Mouse (Mus musculus): ENCODE measurements around the gene Tmem234.
A peak's percentile ranks its signal among the peaks of the same experiment; 100 is the strongest.
"Not testable (repeated sequence)": the region's sequence is repeated elsewhere in the genome, so short reads cannot be mapped to it uniquely, and the experiment has no call there.

Gene Tmem234

DNA sequence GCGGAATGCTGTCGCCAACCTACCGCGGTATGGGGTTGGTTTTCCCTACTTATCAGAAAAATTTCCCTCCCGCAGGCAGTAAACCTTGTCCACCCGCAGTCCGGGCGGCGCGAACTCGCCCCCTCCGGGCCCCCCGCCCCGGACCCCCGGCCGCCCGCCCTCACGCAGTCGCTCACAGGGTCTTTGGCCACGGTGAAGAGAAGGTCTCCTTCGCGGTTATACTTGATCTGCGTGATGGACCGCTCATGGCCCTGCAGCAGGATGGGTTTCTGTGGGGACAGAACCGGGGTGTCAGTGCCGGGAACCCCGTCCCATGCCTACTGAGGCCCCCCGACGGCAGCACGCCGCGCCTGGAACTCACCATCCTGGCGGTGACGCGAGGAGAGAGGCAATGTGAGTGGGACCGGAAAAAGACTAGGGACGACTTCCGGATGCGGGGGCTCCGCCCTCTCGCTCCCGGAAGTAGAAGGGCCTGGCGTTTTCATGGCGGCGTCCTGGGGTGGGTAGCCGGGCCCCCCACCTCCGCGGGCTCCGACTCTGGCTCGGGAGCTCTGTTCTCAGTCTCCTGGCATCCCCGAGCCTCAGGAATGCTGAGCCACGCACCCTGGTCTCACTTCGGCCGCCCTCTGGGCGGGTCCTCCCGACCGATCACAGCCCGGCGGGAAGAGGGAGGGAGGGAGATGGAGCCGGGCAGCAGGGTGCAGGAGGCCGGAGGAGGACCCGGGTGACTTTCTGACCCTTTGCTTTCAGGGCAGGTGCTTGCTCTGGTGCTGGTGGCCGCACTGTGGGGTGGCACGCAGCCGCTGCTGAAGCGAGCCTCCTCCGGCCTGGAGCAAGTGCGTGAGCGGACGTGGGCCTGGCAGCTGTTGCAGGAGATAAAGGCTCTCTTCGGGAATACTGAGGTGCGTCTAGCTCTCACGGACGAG, at the start of gene Tmem234, which contains the start of gene Eif3i:
Tmem234 (plus strand) TSS at position 436 of the 926 bp plus-strand sequence.
Eif3i (minus strand) TSS at position 416 of the 926 bp plus-strand sequence.
- DNase-seq (ENCODE audit: low spot score): peak; percentile 92

DNA sequence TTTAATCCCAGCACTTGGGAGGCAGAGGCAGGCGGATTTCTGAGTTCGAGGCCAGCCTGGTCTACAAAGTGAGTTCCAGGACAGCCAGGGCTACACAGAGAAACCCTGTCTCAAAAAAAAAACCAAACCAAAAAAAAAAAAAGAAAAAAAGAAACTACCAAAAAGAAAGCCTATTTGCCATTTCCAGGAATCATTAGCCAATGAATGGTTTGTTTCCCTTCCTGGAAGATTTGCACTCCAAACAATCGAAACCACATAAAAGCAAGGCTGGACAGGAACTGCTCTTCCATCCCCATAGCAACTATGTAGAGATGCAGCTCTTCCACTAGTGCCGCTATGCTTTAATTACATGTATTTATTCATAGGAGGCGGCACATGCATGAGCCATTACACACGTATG, 46.0 kb upstream of the Tmem234 start:
- not testable (repeated sequence) for DNase-seq (ENCODE audit: low spot score)

DNA sequence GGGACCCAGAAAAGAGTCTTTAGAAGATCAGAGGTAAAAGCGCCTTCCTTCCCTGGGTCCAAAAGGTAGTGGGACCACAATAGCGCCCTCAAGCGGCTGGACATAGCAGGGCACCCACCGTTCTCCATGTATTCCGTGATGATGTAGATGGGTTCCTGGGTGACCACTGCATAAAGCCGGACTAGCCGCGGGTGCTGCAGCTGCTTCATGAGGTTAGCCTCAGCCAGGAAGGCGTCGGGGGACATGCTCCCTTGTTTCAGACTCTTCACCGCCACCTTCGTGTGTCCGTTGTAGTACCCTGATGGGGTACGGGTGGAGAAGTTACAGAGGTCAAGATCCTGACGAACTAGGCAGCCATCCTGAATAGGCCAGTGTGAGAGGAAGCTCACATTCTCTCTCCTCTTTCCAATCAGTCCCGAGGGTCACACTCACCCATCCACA, 45.0 kb upstream of the Tmem234 start:
- peak; percentile 82 for DNase-seq (ENCODE audit: low spot score)

DNA sequence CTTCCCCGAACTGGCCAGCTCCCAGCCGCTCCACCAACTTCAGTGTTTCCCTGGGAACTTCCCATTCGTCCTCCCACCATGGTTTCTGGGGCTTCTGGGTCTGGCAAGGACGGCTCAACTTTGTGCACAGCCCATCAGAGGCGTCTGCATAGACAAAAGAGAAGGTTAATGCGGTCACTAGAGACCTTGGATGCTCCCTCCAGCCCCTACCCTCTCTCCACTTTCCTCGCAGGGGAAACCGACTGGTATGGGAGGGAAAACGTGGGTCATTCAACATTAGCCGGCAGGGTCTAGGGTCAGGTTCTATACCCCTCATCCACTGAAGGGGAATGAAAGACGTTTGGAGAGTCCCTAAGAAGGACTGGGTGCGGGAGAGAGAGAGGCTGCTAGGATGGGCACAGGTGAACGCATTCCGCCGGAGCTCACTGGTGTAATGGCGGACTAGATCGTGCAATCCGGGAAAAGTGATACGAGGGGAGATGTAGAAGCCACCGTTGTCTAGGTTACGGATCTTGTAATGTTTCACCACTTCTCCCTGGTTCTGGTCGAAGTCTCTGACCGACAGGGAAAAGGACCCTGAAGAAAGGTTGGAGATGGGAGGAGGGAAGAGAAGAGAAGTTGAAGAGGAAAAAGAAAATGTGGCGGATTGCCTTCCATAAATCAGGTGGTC, 44.5 kb upstream of the Tmem234 start:
- no peak for DNase-seq (ENCODE audit: low spot score)

DNA sequence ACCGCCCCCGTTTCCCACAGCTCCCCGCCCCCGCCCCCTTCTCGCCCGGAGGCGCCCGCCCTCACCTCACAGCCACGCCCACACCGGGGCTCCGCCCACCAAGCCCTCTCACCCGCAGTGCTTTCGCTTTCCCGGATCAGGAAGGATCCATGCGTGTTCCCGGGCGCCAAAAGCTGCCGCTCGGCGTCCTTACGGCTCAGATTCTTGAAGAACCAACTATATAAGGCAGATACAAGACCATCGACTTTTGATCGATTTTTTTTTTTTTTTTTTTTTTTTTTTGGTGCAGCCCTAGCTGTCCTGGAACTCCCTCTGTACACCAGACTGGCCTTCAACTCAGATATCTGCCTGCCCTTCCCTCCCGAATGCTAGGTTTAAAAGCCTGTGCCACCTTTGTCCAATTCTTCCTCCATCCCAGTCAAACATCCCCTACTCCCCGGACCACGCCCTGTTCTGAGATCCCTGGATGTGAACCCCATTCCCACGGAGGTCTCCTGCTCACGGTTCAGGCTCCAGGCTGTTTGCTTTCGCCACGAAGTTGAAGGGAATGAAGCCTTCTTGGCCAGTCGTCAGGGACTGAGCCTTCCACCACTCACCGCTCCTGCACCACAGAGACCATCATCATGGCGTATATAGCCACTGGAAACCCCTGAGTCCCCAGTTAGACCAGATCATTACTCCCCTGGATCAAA, 43.8 kb upstream of the Tmem234 start:
- peak; percentile 96 for DNase-seq (ENCODE audit: low spot score)

DNA sequence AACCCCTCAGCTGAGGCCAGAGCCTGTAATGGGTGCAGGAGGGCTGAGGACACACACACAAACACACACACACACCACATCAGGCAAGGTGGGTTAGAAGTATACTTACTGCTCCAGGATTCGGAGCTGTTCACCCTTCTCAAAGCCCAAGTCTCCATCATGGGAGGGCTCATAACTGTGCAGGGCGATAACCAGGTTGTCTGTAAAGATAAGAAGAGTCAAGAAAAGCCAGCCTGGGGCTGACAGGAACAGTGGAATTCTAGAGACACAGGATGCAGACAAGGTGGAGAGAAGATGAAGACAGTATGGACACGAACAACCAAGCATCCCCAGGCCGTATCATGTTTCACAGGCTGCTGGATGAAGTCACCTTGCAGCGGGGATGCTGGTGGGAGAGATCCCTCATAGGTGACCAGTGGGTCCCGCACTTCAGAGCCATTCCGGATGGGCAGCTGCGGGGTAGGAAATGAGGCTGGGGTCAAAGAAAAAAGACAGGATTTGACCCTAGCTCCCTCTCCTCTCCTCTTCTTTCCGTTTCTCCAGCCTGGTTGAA, 43.1 kb upstream of the Tmem234 start:
- no peak for DNase-seq (ENCODE audit: low spot score)

DNA sequence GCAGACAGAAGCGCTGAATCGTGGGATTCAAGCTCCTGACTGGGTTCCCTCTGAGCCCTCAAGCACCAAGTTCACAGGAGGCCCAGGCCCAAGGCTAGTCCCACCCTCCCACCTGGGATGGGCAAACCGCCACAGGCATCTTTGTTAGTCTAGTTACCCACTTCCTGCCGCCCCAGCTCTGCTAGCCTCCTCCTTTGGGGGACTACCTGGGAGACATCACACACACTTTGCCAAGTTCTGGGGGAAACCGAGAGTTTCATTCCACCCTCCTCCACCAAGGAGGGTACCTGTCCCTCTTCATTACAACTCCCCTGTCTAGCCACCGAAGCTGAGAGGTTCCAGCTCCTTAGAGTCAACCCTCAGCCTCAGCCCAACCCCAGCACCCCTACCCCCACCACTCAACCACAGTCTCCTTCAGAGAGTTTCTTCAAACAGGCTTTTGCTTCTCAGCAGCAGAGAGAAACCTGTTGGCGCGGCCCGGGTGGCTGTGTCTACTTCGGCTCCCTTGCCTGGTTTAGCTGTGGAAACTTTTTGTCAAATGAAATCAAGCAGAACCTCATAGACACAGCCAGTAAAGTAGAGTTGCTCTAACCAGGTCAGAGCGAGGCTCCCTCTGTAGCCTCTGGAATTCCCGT, 42.0 kb upstream of the Tmem234 start:
- DNase-seq (ENCODE audit: low spot score): no peak

DNA sequence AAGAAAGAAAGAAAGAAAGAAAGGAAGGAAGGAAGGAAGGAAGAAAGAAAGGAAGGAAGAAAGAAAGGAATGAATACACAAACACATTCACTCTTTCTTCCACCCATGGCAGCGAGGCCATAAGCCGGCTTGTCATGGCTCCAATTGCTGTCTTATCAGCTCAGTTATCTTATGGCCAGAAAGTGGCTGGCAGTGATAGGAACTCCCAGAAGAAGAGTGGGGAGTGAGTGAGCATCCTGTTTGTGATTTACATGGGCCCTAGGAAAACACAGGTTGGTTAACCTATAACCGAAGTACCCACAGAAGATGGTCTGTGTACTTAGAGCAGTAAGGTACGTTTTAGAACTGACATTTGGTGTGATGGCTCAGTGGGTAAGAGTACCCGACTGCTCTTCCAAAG, 39.3 kb upstream of the Tmem234 start:
- DNase-seq (ENCODE audit: low spot score): no peak

DNA sequence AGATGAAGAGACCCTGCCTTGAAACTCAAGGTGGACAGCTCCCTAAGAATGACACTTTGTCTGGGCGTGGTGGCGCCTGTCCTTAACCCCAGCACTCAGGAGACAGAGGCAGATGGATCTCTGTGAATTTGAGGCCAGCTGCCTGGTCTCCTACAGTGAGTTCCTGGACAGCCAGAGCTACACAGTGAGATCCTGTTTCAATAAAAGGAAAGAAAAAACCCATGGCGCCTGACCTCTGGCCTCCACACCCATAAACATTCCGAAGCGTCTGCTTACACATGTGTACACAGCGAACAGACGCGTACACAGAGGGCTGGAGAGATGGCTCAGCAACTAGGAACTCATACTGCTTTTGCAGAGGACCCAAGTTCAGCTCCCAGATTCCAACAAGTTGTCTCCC, 36.8 kb upstream of the Tmem234 start:
- peak; percentile 77 for DNase-seq (ENCODE audit: low spot score)

DNA sequence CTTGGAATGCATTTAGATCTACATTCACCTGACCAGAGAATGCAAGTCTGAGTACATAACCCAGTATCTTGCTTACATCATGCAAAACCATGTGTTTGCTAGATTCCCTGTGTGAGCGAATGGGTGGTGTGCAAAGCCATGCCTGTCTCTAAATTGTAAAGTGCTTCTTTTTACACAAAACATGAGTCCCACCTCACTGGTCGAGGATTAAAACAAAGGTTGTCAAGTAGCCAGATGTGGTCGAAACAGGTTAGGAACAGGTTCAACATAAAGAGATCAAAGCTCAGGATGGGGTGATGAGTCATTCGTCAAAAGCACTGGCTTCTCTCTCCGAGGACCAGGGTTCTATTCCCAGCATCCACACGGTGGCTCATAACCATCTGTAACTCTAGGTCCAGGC, 35.3 kb upstream of the Tmem234 start:
- no peak for DNase-seq (ENCODE audit: low spot score)

DNA sequence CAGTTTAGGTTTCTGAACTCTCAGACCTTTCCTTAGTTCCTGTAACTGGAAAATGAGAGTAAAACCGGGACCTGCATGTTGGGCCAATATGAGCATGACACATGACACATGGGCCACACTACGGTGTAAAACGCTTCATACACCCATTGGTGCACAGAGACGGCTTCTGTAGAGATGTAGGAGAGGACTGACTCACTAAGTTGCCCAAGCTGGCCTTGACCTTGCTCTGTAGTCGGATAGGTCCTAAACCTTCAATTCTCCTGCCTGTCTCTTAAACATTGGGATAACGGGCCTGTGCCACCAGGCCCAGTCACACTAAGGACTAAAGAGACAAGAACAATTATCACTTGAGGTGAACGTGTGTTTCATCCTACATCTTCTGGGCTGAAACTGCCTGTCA, 32.1 kb upstream of the Tmem234 start:
- no peak for DNase-seq (ENCODE audit: low spot score)

DNA sequence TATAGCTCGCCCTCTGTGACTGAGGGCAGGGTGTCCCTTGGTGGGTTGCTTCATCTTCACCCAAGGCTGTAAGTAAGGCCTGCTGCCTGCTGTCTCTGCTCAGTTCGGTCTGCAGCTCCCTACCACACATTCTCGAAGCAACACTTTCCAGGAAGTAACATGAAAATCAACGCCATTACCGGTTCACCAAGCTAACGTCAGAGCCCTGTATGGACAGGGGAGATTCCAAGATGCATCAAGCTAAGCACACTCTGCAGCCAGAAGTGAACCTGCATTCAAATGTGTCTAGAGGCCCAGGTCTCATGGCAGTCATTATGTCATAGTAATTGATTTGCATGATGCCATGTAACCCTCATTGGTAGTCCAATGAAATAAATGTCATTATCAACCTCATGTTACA, 30.4 kb upstream of the Tmem234 start:
- no peak for DNase-seq (ENCODE audit: low spot score)

DNA sequence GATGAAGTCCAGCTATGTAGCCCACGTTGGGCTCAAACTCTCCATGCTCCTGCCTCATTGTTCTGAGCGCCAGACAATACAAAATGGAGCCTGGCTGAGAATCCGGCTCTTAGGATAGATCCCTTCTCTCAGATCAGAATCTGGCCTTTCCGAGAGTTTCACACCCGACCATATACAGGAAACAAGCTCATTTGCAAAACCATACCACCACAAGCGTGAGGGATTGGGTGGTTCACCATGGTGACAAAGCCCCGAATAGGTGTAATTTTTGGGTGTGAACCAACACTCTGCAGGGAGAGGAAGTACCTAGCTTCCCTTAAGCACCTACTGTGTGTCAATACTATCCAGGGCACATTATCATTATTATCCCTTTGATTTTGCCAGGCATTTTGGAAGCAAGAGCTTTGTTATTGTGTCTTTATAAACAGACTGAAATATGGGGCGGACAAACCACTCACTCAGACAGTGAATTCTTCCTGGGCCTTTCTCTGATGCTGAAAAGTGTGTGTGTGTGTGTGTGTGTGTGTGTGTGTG, 28.9 kb upstream of the Tmem234 start:
- no peak for DNase-seq (ENCODE audit: low spot score)

DNA sequence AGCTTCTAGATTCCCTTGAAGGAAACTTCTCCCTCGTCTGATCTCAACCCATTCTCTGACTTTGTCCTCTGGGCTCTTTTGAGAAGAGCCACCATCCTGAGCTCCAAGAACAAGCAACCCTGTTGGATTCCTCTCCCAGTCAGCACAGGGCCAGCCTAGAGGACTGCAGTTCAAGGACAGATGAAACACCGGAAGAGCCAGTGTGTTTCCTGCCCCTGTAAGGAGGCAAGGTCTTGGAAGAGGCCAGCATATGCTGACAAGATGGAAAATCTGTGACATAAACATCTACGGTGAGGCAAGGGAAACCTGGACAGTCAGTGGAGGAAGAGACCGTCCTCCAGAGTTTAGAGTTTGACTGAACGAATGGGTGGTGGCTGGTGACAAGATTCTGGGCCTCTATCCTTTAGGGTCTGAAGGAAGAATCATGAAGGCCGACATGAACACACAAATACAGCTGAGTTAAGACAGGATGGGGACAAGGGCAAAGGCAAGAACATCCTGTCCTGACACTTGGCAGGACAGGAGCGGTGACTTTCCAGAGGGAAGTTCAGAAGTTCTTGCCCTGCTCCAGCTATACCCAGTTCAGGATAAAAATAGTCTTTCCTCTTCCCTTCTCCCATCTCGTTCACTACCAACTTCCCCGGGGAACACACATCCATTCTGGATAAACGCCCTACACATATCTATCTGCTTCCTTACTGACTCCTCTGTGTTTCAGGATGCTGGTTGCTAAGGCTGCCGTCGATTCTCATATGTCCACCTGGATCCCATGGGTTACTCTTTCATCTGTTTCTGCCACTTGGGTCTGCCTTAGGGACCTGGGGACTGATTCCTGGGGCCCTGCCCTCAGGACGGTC, 28.0 kb upstream of the Tmem234 start:
- no peak for DNase-seq (ENCODE audit: low spot score)

DNA sequence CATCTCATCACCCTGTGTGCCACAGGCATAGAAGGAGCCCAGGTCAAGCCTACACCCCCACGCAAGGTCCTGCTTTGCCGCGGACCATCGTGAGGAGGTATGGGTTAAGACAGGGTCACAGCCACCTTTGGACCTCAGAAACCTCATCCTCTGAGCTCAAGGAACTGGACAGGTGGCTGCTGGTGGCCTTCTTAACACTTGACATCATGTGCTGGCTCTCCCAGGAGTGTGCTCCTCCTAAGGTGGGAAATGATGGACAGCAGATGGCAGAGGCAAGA, 27.4 kb upstream of the Tmem234 start:
- DNase-seq (ENCODE audit: low spot score): no peak

DNA sequence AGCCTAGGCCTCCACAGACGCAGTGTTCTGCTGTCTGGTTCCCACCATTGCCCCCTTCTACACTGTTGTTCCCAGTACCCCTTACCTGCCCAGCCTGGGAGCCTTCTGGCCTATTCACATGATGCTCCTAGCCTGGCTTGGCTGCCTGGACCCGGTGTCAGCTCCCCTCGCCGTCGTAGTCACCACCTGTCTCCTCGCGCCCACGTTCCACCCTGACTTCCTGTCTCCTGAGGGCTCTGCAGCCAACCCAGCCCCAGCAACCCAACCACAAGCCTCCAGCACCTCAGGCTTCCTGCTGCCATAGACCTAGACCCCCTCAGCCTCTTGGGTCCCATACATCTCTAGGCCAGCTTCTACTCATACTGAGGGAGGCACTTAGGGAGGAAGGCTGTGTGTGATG, 27.0 kb upstream of the Tmem234 start, which contains the start of gene Lck:
Lck (minus strand) TSS at position 212 of the 400 bp plus-strand sequence.
- no peak for DNase-seq (ENCODE audit: low spot score)

DNA sequence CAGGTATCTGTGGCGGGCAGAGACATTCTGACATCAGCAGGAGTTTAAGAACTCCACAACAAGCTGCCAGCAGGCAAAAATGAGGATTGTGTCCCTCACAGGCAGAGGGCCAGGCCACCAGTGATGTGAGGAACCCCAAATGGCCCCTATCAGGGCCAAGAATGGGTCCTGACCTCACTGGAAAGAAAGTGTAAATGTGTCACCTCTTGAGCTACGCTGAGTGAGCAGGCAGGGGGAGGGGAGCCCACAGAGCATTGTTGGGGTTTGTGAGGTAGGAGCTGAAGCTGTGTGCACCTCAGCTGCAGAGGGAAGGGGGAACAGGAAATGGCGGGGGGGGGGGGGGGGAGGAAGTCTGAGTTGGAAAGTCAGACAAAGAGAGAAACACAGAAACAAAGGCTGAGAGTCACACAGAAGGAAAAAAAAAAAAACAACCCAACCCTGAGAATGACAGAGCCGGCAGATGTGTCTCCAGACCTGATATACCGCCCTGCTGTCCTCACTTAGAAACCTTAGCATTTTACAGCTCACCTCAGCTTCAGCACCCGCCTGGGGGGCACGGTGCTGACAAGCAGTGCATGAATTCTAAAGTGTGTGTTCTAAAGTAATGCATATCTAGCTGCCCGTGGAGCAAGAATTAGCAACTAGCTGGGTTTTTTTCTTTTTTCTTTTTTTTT, 25.2 kb upstream of the Tmem234 start:
- no peak for DNase-seq (ENCODE audit: low spot score)

DNA sequence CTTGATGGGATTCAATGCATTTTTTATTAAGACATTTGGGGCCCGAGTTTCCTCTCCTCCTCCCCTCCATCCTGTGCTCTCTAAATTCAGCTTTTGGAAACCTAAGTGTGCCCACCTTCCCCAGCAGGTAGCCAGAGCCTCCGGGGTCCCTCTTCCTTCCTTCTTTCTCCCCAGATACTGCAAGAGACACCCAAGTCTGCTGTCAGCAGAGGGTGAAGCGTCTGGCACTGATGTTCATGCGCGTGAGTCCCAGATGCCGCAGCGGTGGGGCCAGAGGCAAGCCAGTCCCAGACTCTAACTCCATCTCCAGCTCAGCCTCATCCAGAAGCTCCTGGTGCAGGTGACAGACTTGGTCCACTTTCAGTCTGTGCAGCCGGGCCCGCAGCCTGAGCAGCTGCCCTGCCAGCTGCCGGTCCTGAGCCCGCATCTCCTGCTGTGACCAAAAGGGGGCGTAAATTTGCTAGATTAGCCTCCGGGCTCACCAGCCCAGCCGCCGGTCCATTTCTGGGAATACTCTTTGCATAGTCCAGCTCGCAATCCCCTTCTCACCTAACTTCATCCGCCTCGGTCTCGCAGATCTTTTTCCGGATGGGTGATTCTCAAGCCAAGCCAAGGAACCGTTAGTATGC, 23.5 kb upstream of the Tmem234 start:
- DNase-seq (ENCODE audit: low spot score): peak; percentile 81

DNA sequence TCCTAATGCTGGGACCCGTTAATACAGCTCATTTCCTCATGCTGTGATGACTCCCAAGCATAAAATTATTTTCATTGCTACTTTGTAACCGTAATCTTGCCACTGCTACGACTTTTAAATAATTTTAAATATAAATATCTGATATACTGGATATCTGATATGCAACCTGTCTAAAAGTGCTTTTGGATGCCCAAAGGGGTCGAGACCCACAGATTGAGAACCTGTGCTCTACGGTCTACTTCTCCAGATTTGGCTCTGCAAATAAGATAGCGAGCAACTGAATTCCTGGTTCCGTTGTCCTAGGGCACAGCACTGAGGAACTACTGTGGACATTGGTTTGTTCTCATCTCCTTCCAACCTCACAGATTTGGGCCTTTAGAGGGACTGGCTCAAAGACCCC, 22.8 kb upstream of the Tmem234 start:
- no peak for DNase-seq (ENCODE audit: low spot score)

DNA sequence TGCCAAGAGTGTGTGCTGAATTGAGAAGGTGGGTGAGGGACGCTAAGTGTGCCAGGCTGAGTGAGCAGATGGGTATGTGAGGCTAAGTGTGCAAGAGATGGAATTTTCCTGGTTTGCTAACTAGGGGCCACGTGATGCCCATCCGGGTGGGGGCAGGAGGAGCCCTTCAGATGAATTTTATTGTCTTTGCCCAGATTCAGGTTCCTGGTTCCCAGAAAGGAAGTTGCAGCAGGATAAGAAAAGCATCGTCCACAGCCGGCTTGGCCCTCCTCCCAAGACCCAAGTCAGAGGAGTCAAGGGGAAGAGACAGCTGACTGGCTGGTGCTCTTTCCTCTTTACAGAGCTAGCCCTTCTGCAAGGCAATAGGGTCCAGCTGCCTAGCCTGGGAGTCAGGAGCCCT, 22.0 kb upstream of the Tmem234 start, which contains the start of gene Fam167b:
Fam167b (minus strand) TSS at position 84 of the 400 bp plus-strand sequence.
- DNase-seq (ENCODE audit: low spot score): no peak

Measured in embryo, embryonic 10.5 days (tissue).